Mouse (Mus musculus) embryonic facial prominence, embryonic 11.5 days (tissue): ENCODE measurements around the gene Exoc6. TPM values are rescaled to one million over a fixed set of nuclear protein-coding genes. Genes with fewer than 3 reads are reported as not detected.

Source experiments
- ATAC-seq: fragments of 200-750 bp; cut with Nextera tagmentation; replicated peaks from 2 replicates; pipeline ENCODE4 v1.8.0; 2017; ENCODE audit warnings: low read depth; ENCODE audit not compliant: insufficient number of reproducible peaks, low FRiP score, low TSS enrichment
- DNase-seq: peaks from one replicate; pipeline ENCODE4 v3.0.0-alpha.2; 2015; ENCODE audit warnings: low spot score
- H3K27ac ChIP-seq: fragments of 300-500 bp; sonication (generic); replicated peaks from 2 replicates; pipeline ENCODE4 v1.5.1; 2014; ENCODE audit warnings: mild to moderate bottlenecking, low read depth, low read length, control low read depth
- H3K27me3 ChIP-seq: fragments of 300-500 bp; sonication (generic); 2 replicates; pipeline ENCODE4 v1.6.1; 2014; ENCODE audit warnings: mild to moderate bottlenecking, low read length, moderate library complexity, mixed read lengths; ENCODE audit not compliant: control insufficient read depth, insufficient read depth
- H3K36me3 ChIP-seq: fragments of 300-500 bp; sonication (generic); replicated peaks from 2 replicates; pipeline ENCODE4 v1.6.1; 2014; ENCODE audit warnings: low read depth, mild to moderate bottlenecking, low read length, moderate library complexity, mixed read lengths; ENCODE audit not compliant: control insufficient read depth, insufficient read depth
- H3K4me1 ChIP-seq: fragments of 300-500 bp; sonication (generic); 2 replicates; pipeline ENCODE4 v1.6.1; 2014; ENCODE audit warnings: low read length, mixed read lengths; ENCODE audit not compliant: control insufficient read depth, insufficient read depth
- H3K4me2 ChIP-seq: fragments of 300-500 bp; sonication (generic); 2 replicates; pipeline ENCODE4 v1.6.1; 2014; ENCODE audit warnings: low read depth, mild to moderate bottlenecking, control low read depth, low read length, moderate library complexity
- H3K4me3 ChIP-seq: fragments of 300-500 bp; sonication (generic); 2 replicates; pipeline ENCODE4 v1.5.1; 2014; ENCODE audit warnings: low read depth, low read length, control low read depth
- H3K9ac ChIP-seq: fragments of 300-500 bp; sonication (generic); replicated peaks from 2 replicates; pipeline ENCODE4 v1.6.1; 2014; ENCODE audit warnings: mild to moderate bottlenecking, control low read depth, low read length
- H3K9me3 ChIP-seq: fragments of 300-500 bp; sonication (generic); replicated peaks from 2 replicates; pipeline ENCODE4 v1.6.1; 2016; ENCODE audit warnings: mild to moderate bottlenecking, low read length, inconsistent platforms, mixed read lengths; ENCODE audit not compliant: control insufficient read depth
- WGBS: fragments of 180-500 bp; shearing (Covaris S2); extraction: QIAGEN DNeasy Blood & Tissue Kit; methylation state at CpG from one replicate; pipeline ENCODE4 v1.1.7; 2014; 5-methylcytosine and 5-hydroxymethylcytosine counted together
- polyA plus RNA-seq: library from polyadenylated mRNA; unstranded; fragments of >200 nt; fragmentation: Nextera tagmentation; extraction: Ambion mirVana; gene quantifications from 2 replicates; pipeline ENCODE4 v1.2.1, GENCODE M21; 2014

Exoc6 gene
- polyA plus RNA-seq, 1 experiment from 2014 or later = 10.3 TPM

GRCm38 (mm10) chr19:37557898-37558297 is 7.7 kb downstream of the Exoc6 start:
- Histone ChIP-seq H3K4me1 (no peaks in the 10 kb centered on the region), H3K36me3 (no peaks in the 10 kb centered on the region), H3K27me3 (no peaks in the 10 kb centered on the region), H3K9ac (no peak overlapping the region), H3K27ac (no peak overlapping the region), H3K9me3 (no peaks in the 10 kb centered on the region), H3K4me3 (no peak overlapping the region), H3K4me2 (no peak overlapping the region)
- WGBS = 88% methylated on average over 3 of the region's 3 CpGs
- ATAC-seq (no peak), DNase-seq (no peak)

- DNase-seq (peak; percentile 79), ATAC-seq (no peak)
- no peaks in the 10 kb centered on the region for H3K27me3 ChIP-seq
- no peaks in the 10 kb centered on the region for H3K9me3 ChIP-seq
- no peak overlapping the region for H3K27ac ChIP-seq
- H3K4me2 ChIP-seq = no peak overlapping the region
- H3K36me3 ChIP-seq = no peaks in the 10 kb centered on the region
- no peaks in the 10 kb centered on the region for H3K4me1 ChIP-seq
- 31% methylated on average over 9 of the region's 9 CpGs for WGBS
- no peak overlapping the region for H3K9ac ChIP-seq
- H3K4me3 ChIP-seq = no peak overlapping the region
These were observed 9.3 kb downstream of the Exoc6 start for GRCm38 (mm10) chr19:37559286-37560079.

- Histone ChIP-seq H3K9ac (no peak overlapping the region), H3K4me1 (no peaks in the 10 kb centered on the region), H3K9me3 (no peaks in the 10 kb centered on the region), H3K36me3 (no peaks in the 10 kb centered on the region), H3K27ac (no peak overlapping the region), H3K4me2 (no peak overlapping the region), H3K4me3 (no peak overlapping the region), H3K27me3 (no peaks in the 10 kb centered on the region)
- DNase-seq (no peak), ATAC-seq (no peak)
- WGBS = 16% methylated on average over 6 of the region's 6 CpGs
These were observed 9.8 kb downstream of the Exoc6 start for GRCm38 (mm10) chr19:37560080-37560427.

GRCm38 (mm10) chr19:37561106-37561892 is 11.1 kb downstream of the Exoc6 start:
- Histone ChIP-seq H3K36me3 (no peaks in the 10 kb centered on the region), H3K4me3 (no peak overlapping the region), H3K27ac (no peak overlapping the region), H3K4me1 (no peaks in the 10 kb centered on the region), H3K9me3 (no peaks in the 10 kb centered on the region), H3K27me3 (no peaks in the 10 kb centered on the region), H3K4me2 (no peak overlapping the region), H3K9ac (no peak overlapping the region)
- ATAC-seq = no peak
- no peak for DNase-seq
- 67% methylated on average over 10 of the region's 10 CpGs for WGBS

- Histone ChIP-seq H3K4me3 (no peak overlapping the region), H3K36me3 (no peaks in the 10 kb centered on the region), H3K4me1 (no peaks in the 10 kb centered on the region), H3K27ac (no peak overlapping the region), H3K9ac (no peak overlapping the region), H3K9me3 (no peaks in the 10 kb centered on the region), H3K27me3 (no peaks in the 10 kb centered on the region), H3K4me2 (no peak overlapping the region)
- no peak for ATAC-seq
- DNase-seq = peak; percentile 78
- 32% methylated on average over 4 of the region's 4 CpGs for WGBS
These were observed 13.5 kb downstream of the Exoc6 start for GRCm38 (mm10) chr19:37563763-37564162.

- WGBS = 52% methylated on average over 7 of the region's 7 CpGs
- DNase-seq = peak; percentile 57
These were observed 15.6 kb downstream of the Exoc6 start for GRCm38 (mm10) chr19:37565806-37566205.

GRCm38 (mm10) chr19:37569186-37569754 is 19.1 kb downstream of the Exoc6 start:
- 84% methylated on average over 12 of the region's 12 CpGs for WGBS

More at GRCm38 (mm10) chr19:37565806-37566205, 15.6 kb downstream of the Exoc6 start:
- no peak overlapping the region for H3K27ac ChIP-seq
- no peak overlapping the region for H3K9ac ChIP-seq
- no peaks in the 10 kb centered on the region for H3K27me3 ChIP-seq
- no peak overlapping the region for H3K4me2 ChIP-seq
- H3K4me3 ChIP-seq = no peak overlapping the region
- no peak for ATAC-seq
- no peaks in the 10 kb centered on the region for H3K4me1 ChIP-seq
- H3K36me3 ChIP-seq = no peaks in the 10 kb centered on the region
- H3K9me3 ChIP-seq = no peaks in the 10 kb centered on the region

More at GRCm38 (mm10) chr19:37569186-37569754, 19.1 kb downstream of the Exoc6 start:
- H3K4me3 ChIP-seq = no peak overlapping the region
- no peak for DNase-seq
- no peak for ATAC-seq
- no peaks in the 10 kb centered on the region for H3K4me1 ChIP-seq
- no peaks in the 10 kb centered on the region for H3K9me3 ChIP-seq
- H3K27me3 ChIP-seq = no peaks in the 10 kb centered on the region
- H3K27ac ChIP-seq = no peak overlapping the region
- H3K36me3 ChIP-seq = no peaks in the 10 kb centered on the region
- no peak overlapping the region for H3K9ac ChIP-seq
- H3K4me2 ChIP-seq = no peak overlapping the region
